Mouse (Mus musculus) adrenal gland, postnatal 10 days (tissue): ENCODE data around the gene Uqcr11. TPM values are rescaled to one million over a fixed set of nuclear protein-coding genes. Genes with fewer than 3 reads are reported as not detected.

ENCODE experiments used
- DNase-seq: peaks from one replicate; pipeline ENCODE4 v3.0.0; 2021; ENCODE audit warnings: mixed read lengths
- microRNA-seq: library from miRNA; unstranded; fragments of <30 nt; microRNA quantifications from one replicate; pipeline ENCODE4 v1.2.0, GENCODE M21; 2021
- total RNA-seq, 2 experiments: library from RNA; stranded (reverse); gene quantifications; 2 replicates each; pipeline ENCODE4 v1.2.3; 2021

Uqcr11 gene
- total RNA-seq, 2 experiments from 2014 or later, result 1,321 to 1,365 TPM

DNA sequence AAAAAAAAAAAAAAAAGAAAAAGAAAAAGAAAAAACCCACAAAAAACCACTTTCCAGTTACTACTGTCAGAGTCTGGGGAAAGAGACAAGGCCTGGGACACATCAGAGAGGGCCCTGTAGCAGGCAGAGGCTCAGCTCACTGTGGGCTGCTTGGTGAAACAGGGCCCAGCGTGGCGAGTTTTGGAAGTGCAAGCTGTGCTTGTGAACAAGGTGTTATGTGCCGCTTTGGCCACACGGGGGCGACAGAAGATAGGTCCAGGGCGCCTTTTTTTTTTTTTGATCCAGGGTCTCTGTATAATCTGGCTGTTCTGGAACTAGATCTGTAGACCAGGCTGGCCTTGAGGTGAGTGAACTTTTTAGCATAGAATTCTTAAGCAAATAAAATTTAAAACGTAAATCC, 30.5 kb downstream of the Uqcr11 start:
- peak; percentile 94 for DNase-seq

DNA sequence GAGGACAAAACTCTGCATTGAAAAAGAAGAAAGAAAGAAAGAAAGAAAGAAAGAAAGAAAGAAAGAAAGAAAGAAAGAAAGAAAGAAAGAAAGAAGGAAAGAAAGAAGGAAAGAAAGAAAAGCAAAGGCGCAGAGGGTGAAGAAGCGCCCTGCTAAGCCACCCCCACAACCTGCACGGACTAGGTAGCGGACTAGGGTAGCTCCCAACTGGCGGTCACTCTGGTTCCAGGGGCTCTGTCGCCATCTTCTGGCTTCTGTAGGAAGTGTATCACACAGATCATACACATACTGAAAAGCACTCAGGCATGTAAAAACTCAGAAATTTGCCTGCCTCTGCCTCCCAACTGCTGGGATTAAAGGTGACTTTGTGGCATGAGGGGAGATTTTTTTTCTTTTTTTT, 32.6 kb downstream of the Uqcr11 start:
- peak; percentile 87 for DNase-seq

DNA sequence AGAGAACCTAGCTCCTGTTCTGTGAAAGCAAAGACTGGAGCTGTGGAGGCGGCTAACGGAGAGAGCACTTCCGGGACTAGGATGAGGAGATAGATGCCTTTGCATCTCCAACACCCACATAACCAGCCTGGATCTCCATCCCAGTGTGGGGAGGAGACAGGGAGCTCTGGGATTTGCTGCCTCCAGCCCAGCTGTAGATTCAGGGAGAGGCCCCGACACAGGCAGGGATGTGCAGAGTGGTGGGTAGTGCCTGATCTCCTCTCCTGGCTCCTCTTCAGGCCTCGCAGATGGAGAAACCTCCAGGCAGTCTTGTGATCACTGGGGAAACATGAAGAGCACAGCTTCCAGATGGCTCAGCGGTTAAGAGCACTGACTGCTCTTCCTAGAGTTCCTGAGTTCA, 33.9 kb downstream of the Uqcr11 start:
- DNase-seq, result no peak

DNA sequence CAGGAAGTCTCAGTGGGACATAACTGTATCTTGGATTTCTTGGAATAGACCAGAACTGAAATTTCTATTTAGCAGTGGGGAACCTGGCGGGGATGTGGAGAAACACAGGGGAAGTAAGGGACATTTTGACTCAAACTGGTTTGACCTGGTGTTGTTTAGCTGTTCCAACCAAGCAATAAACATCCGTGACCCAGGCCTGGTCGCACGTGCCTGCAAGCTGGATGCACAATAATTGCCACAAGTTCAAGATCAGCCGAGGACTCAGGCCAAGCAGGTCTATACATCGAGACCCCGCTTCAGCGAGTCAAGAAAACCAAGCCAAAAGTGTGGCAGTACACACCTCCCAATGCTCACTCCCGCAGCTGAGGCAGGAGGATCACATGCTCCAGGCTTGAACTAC, 34.6 kb downstream of the Uqcr11 start:
- DNase-seq, result no peak

DNA sequence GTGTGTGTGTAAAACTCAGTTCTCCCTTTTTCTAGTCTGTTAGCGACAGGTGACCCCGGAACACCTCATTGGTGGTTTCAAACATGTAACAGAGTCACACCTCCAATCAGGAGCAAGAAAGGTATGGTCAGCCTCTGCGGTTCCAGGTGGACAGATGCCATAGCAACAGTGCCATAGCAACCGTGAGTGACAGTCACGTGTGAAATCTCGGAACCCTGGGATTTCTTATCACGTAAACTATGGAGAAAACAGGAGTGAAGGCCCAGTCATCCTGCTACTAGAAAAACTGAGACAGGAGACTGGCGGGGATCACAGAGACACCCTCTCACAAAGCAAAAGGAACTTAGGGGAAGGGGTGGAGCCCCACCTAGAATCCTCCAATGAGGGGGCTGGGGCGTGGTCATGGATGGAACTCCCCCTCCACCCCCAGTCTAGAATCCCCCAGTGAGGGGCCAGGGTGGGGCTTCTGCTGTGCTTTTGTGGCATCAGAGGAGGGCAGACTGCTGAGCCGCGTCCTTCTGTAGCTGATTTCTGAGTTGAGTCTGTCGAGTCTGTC, 35.1 kb downstream of the Uqcr11 start:
- peak; percentile 58 for DNase-seq

DNA sequence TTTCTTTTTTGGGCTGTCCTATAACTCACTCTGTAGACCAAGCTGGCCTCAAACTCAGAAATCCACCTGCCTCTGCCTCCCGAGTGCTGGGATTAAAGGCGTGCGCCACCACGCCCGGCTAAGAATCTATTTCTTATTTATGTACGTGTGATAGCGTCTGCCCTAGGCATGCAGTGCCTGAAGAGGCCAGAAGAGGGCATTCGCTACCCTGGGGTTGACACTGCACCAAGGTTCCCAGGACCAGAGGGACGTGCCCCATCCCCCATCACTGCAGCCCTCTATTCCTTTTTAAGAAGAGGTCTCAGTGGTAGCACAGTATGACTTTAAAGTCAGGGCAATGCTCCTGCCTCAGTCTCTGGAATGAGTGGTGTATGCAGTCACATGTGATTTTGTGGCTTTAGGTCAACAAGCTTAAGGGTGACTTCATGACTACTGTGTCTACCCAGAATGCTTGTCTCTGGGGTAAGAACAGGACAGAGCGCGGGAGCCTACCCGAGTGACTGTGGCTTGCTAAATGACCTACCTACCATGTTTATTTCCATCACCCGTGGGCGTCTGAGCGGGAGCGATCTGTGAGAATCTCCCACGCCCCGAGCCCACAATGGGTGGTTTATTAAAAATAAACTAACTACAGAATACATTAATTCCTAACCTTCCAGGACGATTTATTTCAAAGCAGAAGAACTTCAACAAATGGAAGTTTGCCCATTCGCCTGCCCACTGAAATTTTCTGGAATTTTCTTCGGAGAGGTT, 36.5 kb downstream of the Uqcr11 start:
- no peak for DNase-seq

DNA sequence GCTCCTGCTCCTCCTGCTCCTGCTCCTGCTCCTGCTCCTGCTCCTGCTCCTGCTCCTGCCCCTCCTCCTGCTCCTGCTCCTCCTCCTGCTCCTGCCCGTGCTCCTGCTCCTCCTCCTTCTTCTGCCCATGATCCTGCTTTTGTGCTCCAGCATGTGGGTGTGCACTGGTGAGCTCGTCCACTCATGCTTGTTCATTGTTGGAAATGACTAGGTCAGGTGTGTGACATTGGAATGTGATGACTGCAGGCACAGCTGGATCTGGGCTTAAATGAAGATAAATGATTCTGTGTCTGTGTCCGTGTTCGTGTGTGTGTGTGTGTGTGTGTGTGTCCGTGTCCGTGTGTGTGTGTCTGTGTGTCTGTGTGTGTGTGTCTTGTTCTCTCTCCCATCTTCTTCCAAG, 38.2 kb downstream of the Uqcr11 start:
- DNase-seq, result no peak

DNA sequence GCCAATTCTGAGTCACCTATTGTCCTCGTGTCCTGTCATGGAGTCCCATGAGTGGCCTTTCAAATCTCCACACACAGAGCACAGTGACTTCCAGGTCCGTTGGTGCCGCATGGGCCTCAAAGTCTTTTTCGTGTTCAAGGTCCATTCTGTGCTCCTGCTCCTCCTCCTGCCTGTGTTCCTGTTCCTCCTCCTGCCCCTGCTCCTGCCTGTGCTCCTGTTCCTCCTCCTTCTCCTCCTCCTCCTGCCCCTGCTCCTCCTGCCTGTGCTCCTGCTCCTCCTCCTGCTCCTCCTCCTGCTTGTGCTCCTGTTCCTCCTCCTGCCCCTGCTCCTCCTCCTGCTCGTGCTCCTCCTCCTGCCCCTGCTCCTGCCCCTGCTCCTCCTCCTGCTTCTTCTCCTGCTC, 38.7 kb downstream of the Uqcr11 start:
- no peak for DNase-seq

DNA sequence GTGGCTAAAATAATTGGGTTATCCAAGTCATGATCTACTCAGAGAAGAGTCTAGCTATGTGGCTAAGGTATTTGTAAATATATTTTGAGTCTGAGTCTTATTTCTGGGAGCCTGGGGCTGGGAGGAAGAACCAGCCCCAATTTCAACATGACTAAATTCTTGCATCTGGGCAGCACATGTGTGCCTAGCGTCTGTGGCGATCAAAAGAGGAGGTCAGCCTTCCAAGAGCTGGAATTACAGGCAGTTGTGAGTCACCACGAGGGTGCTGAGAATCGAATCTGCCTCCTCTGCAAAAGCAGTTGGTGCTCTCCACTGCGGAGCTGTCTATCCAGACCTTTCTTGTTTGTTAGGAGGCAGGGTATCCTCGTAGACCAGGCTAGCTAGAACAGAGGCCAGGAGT, 40.9 kb downstream of the Uqcr11 start:
- no peak for DNase-seq

DNA sequence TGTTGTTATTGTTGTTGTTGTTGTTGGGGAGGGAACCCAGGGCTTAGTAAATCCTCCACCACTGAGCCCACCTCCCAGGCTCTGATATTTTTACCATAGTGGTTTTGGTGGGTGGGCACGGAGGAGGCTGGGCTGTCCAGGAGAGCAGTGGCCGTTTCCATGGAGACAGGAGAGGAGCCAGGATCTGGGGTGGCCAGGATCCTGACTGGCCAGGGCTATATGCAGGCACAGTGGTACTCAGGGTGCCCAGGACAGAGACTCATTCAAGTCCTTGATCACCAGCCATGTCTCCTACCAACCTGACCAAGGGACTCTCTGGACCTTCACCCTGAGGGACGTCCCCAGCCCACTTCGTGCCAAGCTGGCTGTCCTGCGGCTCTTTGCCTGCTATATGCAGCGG, 42.9 kb downstream of the Uqcr11 start:
- no peak for DNase-seq

DNA sequence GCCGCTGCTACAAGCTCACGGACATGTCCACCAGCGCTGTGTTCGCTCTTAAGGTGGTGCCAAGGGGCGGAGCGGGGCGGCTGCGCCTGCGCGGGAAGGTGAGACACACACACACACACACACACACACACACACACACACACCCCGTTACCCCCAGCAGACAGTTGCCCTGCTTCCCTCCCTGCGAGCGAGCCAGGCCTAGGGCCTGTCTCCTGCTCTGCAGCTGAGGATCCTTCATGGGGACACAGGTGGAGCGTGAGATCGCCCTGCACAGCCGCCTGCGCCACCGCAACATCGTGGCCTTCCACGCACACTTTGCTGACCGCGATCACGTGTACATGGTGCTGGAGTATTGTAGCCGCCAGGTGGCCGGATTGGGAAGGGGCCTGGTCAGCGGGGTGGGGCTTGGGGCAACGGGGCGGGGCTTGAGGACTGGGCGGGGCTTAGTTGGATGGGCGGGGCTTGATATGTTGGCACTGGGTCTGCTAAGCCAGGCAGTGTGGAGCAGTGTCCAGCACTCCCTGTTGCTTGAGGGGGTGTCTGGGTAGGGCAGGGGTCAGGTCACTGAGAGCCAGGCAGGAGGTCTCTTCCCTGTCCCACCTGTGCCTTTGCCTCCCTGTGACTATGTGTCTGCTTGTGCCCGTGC, 48.5 kb downstream of the Uqcr11 start:
- peak; percentile 61 for DNase-seq

DNA sequence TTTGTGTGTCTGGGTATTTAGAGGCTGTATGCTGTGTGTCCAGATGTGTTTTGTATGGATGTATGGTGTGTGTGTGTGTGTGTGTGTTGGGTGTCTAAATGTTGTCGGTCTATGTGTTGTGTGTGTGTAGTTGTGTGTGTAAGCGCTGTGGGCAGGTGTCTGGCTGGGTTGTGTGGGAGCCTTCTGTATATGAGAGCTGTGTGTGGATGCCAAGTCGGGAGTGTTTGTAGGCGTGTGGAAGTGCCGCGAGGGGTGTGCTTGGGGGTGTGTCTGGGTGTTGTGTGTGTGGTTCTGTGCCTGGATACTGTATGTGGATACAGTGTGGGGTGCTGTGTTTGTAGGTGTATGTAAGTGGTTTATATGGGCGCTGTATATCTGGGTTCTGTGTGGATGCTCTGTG, 49.3 kb downstream of the Uqcr11 start:
- DNase-seq, result no peak

DNA sequence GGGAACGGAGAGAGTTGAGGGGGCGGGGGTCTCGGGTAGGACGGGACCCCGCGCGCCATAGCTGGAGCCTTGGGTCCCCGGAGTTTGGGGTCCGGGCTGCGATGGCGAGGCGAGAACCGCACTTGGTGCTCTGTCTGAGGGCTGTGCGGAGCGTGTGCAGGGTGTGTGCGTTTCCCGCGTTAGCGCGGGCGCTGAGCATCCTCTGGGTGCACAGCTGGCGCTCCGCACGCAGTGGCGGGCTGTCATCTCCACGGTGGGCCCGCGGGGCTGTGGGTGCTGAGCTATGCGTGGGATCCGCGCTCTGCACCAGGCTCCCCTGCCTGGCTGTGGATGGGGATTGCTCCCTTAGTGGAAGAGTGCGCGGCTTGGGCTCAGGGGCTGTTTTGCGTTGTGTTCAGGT, 49.9 kb downstream of the Uqcr11 start:
- DNase-seq, result no peak

DNA sequence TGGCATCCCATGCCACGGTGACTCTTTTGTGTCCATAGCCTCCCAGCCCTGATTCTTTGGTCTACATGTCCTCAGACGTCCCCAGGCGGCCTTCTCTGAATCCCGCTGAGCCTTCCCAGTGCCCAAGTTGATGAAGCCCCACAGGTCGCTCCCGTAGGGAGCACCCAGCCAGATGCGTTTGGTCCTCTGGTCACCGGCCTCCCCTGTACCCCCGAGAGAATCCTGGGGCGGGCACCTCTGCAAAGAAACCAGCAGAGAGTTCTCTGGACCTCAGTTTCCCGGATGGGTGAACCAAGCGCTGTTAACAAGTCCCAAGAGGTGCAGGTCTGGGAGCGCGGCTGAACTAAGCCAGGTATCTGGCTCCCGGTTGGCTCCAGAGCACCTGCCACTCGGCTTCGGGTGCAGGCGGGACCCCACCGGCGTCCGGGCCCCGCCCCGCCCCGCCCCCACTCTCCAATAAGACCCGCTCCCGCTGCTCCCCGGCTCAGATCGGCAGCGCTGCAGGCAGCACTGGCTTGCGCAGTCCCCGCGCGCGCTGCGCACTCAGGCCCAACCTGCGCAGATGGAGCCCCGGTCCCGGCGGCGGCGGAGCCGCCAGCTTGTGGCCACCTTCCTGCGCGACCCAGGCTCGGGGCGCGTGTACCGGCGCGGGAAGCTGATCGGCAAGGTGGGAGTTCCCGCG, 50.5 kb downstream of the Uqcr11 start, which contains the start of gene Plk5:
TSS of gene Plk5 (plus strand) at position 459 of the 682 bp plus-strand sequence.
- no peak for DNase-seq

DNA sequence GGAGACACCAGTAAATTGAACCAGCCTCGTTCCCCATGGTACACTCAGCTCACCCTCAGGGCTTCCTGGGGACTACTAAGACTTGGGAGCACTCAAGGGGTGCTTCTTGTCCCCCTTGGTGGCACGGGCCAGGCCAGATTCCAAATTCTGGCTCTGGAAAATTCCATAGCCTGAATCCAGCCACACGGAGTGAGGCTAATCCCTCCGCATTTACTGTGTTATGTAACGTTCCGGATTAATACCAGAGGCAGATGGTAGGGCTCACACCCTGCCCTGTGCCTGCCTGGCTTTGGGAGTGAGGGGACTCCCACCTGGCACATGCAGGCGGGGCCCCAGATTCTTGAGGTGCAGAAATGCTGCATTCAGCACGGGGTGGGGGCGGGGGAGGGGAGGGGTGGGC, 51.2 kb downstream of the Uqcr11 start:
- no peak for DNase-seq

Small RNA genes lying within 50 kb of the gene (microRNA-seq; reads per million reads assigned to microRNA genes)
- not detected for gene Gm22721

Other genes with a start within 250 kb of the Uqcr11 start
- gene Cirbp, start 240.8 kb downstream of the Uqcr11 start, total RNA-seq, result 100 to 1,000 TPM; 102 to 168 TPM
- 1 to 10 TPM; 6.4 to 7.7 TPM for gene 1600002K03Rik, start 233.9 kb downstream of the Uqcr11 start, total RNA-seq
- gene Efna2, start 227.3 kb downstream of the Uqcr11 start, total RNA-seq, result 1 to 10 TPM; 3.3 to 4.5 TPM
- 10 to 100 TPM; 26.5 to 39.2 TPM for gene Mum1, start 180.4 kb downstream of the Uqcr11 start, total RNA-seq
- 100 to 1,000 TPM; 470 to 572 TPM for gene Ndufs7, start 157.7 kb downstream of the Uqcr11 start, total RNA-seq
- gene Gamt, start 145.8 kb downstream of the Uqcr11 start, total RNA-seq, result 100 to 1,000 TPM; 164 to 167 TPM
- gene Dazap1, start 145.3 kb downstream of the Uqcr11 start, total RNA-seq, result 100 to 1,000 TPM in 1 of 2 experiments, 10 to 100 TPM in 1; 93.6 to 121 TPM
- 1,000 to 10,000 TPM; 1,216 to 1,243 TPM for gene Rps15, start 114.4 kb downstream of the Uqcr11 start, total RNA-seq
- gene Apc2, start 110.9 kb downstream of the Uqcr11 start, total RNA-seq, result 1 to 10 TPM; 2.7 to 5.6 TPM
- gene 2310011J03Rik, start 86.3 kb downstream of the Uqcr11 start, total RNA-seq, result 10 to 100 TPM; 24.0 to 26.7 TPM
- gene Pcsk4, start 77.3 kb downstream of the Uqcr11 start, total RNA-seq, result 1 to 10 TPM; 4.1 to 7.6 TPM
- gene Reep6, start 76.9 kb downstream of the Uqcr11 start, total RNA-seq, result 10 to 100 TPM; 38.4 to 61.8 TPM
- gene Adamtsl5, start 58.4 kb downstream of the Uqcr11 start, total RNA-seq, result 10 to 100 TPM in 1 of 2 experiments, 1 to 10 TPM in 1; 7.6 to 18.7 TPM
- gene Plk5, start 50.4 kb downstream of the Uqcr11 start, total RNA-seq, result under 1 TPM in 1 of 2 experiments, not detected in 1; 0.12 TPM
- 10 to 100 TPM; 19.6 to 21.8 TPM for gene Mex3d, start 19.2 kb downstream of the Uqcr11 start, total RNA-seq
- gene Mbd3, start 7.3 kb downstream of the Uqcr11 start, total RNA-seq, result 100 to 1,000 TPM; 103 to 113 TPM
- 10 to 100 TPM; 58.1 to 77.1 TPM for gene Tcf3, start 26.8 kb upstream of the Uqcr11 start, total RNA-seq
- gene Onecut3, start 88.0 kb upstream of the Uqcr11 start, total RNA-seq, result not detected
- gene Atp8b3, start 132.3 kb upstream of the Uqcr11 start, total RNA-seq, result under 1 TPM; 0.27 to 0.36 TPM
- 10 to 100 TPM; 31.9 to 44.5 TPM for gene Rexo1, start 154.7 kb upstream of the Uqcr11 start, total RNA-seq
- 10 to 100 TPM; 12.4 to 14.1 TPM for gene Klf16, start 170.5 kb upstream of the Uqcr11 start, total RNA-seq
- 100 to 1,000 TPM; 108 to 113 TPM for gene Abhd17a, start 183.5 kb upstream of the Uqcr11 start, total RNA-seq
- 10 to 100 TPM; 41.8 to 42.3 TPM for gene Scamp4, start 196.0 kb upstream of the Uqcr11 start, total RNA-seq
- gene Adat3, start 196.1 kb upstream of the Uqcr11 start, total RNA-seq, result 1 to 10 TPM; 3.9 to 5.1 TPM
- 1 to 10 TPM; 1.6 to 2.7 TPM for gene Gm49322, start 199.2 kb upstream of the Uqcr11 start, total RNA-seq
- 100 to 1,000 TPM; 121 to 131 TPM for gene Csnk1g2, start 216.0 kb upstream of the Uqcr11 start, total RNA-seq